Mouse (Mus musculus): ENCODE data around the gene 4930415O20Rik.
A peak's percentile ranks its signal among the peaks of the same experiment; 100 is the strongest.

4930415O20Rik gene

DNA sequence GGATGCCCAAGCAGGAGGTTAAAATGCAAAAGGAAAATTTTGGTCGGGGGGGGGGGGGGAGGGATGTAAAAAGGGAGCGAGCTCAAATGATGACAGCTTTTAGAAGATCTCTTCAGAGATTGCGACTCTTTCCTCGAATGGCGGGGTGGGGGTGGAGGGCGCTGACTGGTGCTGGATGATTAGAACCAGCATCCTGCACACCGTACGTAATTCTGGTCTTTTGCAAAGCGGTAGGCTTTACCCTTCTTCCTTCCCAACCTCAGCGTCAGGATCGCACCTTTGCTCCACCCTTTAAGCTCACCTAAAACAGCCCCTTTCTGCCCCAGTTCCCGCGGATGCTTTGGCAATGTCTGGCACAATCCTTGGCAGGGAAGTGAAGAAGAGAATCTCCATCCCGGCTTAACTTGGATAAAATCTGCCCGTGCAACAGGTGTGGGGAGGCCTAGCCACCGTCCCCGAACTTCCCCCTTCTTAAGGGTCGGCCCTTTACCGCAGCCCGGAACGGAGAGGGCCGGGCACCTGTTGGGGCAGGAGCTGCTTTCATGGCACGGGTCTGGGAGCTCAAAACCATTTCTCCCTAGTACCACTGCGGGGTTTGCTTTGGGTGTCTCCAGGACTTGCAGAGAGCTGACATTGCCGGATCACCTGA is 63.1 kb downstream of the 4930415O20Rik start:
- DNase-seq: no peak

GRCm38 (mm10) chr15:98634541-98635081 is 63.8 kb downstream of the 4930415O20Rik start:
- peak; percentile 84 to 86 for DNase-seq

DNA sequence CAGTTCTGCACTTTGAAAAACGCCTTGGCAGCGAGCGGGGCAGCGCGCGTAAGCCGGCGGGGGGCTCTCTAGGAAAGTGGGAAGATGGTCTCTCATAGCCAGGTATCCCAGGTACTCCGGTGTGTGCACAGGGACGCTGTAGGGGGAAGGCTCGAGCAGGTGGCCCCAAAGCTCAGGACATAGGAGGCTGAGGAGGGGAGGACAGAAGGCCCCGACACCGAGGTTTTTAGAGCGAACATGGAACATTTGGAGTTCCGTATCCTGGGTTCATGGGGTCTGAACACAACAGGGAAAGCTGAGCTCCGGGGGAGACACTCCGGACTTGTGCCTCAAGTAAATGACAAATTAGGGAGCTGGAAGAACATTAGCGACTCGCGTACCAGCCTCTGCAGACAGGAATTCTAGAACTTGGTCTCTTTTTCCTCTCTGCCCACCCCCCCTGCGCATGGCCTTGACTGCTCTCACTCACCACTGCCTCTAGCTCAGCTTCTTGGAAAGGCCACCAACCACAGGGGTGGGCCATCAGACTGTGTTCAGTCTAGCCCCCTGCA is 64.6 kb downstream of the 4930415O20Rik start:
- DNase-seq: no peak

- no peak for DNase-seq
Measured at GRCm38 (mm10) chr15:98636517-98636916, 65.7 kb downstream of the 4930415O20Rik start.

DNA sequence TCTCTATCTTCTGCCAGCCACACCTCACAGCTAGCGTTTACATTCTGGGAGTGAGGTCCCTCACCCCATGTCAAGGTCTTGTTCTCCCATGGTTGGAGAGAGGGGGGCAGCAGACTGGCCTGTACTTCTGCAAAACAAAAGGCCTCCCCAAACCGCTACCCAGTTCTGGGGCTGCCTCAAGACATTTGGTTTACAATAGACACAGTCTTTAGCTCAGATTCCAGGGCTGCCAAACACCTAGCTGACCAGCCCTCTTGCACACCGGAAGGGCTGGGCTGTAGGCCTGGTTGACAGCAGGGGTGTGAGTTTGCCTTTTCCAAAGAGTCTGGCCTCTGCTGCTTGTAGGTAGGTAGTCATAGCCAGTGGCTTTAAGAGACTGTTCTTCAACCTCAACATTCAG is 66.4 kb downstream of the 4930415O20Rik start:
- DNase-seq: no peak
